Mouse (Mus musculus) ES-Bruce4 (cell line): ENCODE data around the gene Elf2. TPM values are rescaled to one million over a fixed set of nuclear protein-coding genes. Genes with fewer than 3 reads are reported as not detected.

ENCODE experiments used
- H3K27ac ChIP-seq: 2 replicates; pipeline ENCODE4 v1.5.1; 2012; ENCODE audit warnings: low read length, inconsistent platforms; ENCODE audit not compliant: insufficient read depth
- H3K27me3 ChIP-seq: 2 replicates; pipeline ENCODE4 v1.6.1; 2012; ENCODE audit warnings: mild to moderate bottlenecking, low read length, inconsistent platforms; ENCODE audit not compliant: control insufficient read depth, poor library complexity, insufficient read depth, severe bottlenecking
- H3K36me3 ChIP-seq: 2 replicates; pipeline ENCODE4 v1.6.1; 2012; ENCODE audit warnings: inconsistent platforms, mild to moderate bottlenecking, low read length, moderate library complexity; ENCODE audit not compliant: control insufficient read depth, poor library complexity, insufficient read depth, severe bottlenecking
- H3K4me1 ChIP-seq: one replicate; pipeline ENCODE4 v1.8.1; 2011; ENCODE audit warnings: low read length; ENCODE audit not compliant: control insufficient read depth, insufficient read depth
- H3K4me3 ChIP-seq: 2 replicates; pipeline ENCODE4 v1.5.1; 2011; ENCODE audit warnings: low read depth, mild to moderate bottlenecking, low read length
- H3K9ac ChIP-seq: 2 replicates; pipeline ENCODE4 v1.6.1; 2012; ENCODE audit warnings: low read depth, mild to moderate bottlenecking, inconsistent platforms; ENCODE audit not compliant: poor library complexity, severe bottlenecking
- H3K9me3 ChIP-seq: replicated peaks from 2 replicates; pipeline ENCODE4 v1.6.1; 2012; ENCODE audit warnings: mild to moderate bottlenecking, low read length, inconsistent platforms; ENCODE audit not compliant: control insufficient read depth, poor library complexity, insufficient read depth, severe bottlenecking
- CTCF ChIP-seq: IDR thresholded peaks from one replicate; pipeline ENCODE4 v1.8.1; 2011; ENCODE audit warnings: low read depth, low read length
- EP300 ChIP-seq: IDR thresholded peaks from 2 replicates; pipeline ENCODE4 v1.6.1; 2011; ENCODE audit warnings: low read depth, low read length; ENCODE audit not compliant: insufficient read depth
- POLR2A ChIP-seq: IDR thresholded peaks from one replicate; pipeline ENCODE4 v1.8.1; 2011; ENCODE audit warnings: low read length; ENCODE audit not compliant: insufficient read depth
- polyA plus RNA-seq: library from polyadenylated mRNA; stranded (reverse); fragments of >200 nt; gene quantifications from 2 replicates; pipeline ENCODE4 v1.2.4, GENCODE M21; 2011; ENCODE audit warnings: low read depth; ENCODE audit not compliant: missing spikeins, insufficient read depth, insufficient read length

Gene Elf2
- polyA plus RNA-seq, 1 experiment = 57.7 TPM

GRCm38 (mm10) chr3:51294251-51294650, 46.2 kb downstream of the Elf2 start:
- H3K27ac ChIP-seq = no peak overlapping the region
- no peaks in the 10 kb centered on the region for H3K9me3 ChIP-seq
- TF ChIP-seq CTCF (no peak), POLR2A (no peak), EP300 (no peak)
- H3K4me3 ChIP-seq = no peak overlapping the region
- H3K27me3 ChIP-seq = no peaks in the 10 kb centered on the region
- no peaks in the 10 kb centered on the region for H3K36me3 ChIP-seq
- no peak overlapping the region for H3K9ac ChIP-seq
- no peaks in the 10 kb centered on the region for H3K4me1 ChIP-seq

DNA sequence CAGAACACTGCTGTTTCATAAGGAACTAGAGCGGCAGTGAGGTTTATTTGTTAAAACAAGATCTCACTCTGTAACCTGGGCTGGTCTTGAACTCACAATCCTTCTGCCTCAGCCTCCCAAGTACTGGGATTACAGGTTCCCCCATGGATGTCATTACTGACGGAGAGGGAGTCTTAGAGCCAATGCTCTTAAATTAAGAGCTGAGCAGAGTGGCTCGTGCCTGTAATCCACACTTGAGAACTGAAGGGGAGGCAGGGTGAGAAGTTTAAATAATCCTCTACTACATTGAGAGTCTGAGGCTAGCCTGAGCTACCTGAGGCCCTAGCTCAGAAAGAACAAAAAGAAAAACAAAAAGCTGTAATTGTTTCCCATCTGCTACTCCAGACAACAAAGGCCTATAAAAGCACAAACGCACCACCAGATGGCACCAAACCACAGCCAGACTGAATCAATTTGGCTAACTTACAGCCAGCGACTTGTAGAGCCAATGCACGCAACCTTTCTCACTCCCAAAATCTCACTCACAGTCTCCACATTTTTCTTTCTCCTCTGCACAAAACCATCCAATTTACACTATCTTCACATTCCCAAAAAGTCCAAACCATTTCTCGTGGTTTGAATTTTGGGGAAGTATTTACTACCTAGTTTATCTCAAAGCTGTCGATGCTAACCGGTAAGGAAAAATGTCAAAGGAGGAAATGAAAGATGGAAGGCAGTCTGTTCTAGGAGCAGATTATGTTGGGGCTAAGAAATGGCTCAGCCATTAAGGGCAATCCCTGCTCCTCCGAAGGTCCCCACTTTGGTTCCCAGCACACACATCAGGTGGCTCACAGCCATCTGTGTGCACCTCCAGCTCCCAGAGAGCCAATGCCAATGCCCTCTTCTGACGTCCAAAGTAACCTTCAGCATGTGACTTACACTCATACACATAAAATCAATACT, 51.3 kb downstream of the Elf2 start:
- H3K9me3 ChIP-seq = no peaks in the 10 kb centered on the region
- TF ChIP-seq CTCF (peak; percentile 55), EP300 (no peak)
- no peaks in the 10 kb centered on the region for H3K4me1 ChIP-seq
- no peaks in the 10 kb centered on the region for H3K36me3 ChIP-seq
- H3K9ac ChIP-seq = no peak overlapping the region
- H3K4me3 ChIP-seq = no peak overlapping the region
- H3K27ac ChIP-seq = no peak overlapping the region
- H3K27me3 ChIP-seq = no peaks in the 10 kb centered on the region

- Histone ChIP-seq H3K4me1 (no peaks in the 10 kb centered on the region), H3K36me3 (no peaks in the 10 kb centered on the region), H3K27ac (no peak overlapping the region), H3K9me3 (no peaks in the 10 kb centered on the region), H3K27me3 (no peaks in the 10 kb centered on the region), H3K4me3 (no peak overlapping the region), H3K9ac (no peak overlapping the region)
- TF ChIP-seq POLR2A = no peak
- TF ChIP-seq EP300 = no peak
- no peak for TF ChIP-seq CTCF
Observed at GRCm38 (mm10) chr3:51284375-51284774, 56.1 kb downstream of the Elf2 start.

DNA sequence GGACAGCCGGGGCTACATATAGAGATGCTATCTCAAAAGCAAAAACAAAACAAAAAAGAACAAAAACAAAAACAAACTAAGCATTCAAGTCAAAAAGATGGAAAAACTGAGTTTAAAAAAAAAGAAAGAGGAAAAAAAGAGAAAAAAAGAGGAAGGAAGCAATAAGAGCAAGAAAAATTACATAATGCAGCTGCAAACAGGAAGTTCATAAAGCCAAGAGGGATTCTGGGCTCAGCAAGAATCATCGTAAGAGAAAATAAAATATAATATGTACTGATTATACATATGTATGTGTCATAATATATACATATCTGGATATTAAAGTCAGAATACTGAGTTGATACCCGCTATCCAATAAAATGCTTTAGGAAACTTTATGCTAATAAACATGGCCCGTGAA, 58.7 kb downstream of the Elf2 start:
- Histone ChIP-seq H3K27ac (no peak overlapping the region), H3K27me3 (no peaks in the 10 kb centered on the region), H3K4me1 (no peaks in the 10 kb centered on the region), H3K9me3 (no peaks in the 10 kb centered on the region), H3K36me3 (no peaks in the 10 kb centered on the region), H3K9ac (no peak overlapping the region), H3K4me3 (no peak overlapping the region)
- TF ChIP-seq CTCF (no peak), POLR2A (no peak), EP300 (no peak)

GRCm38 (mm10) chr3:51278433-51278832, 62.0 kb downstream of the Elf2 start:
- Histone ChIP-seq H3K36me3 (no peaks in the 10 kb centered on the region), H3K27ac (no peak overlapping the region), H3K9ac (no peak overlapping the region), H3K27me3 (no peaks in the 10 kb centered on the region), H3K9me3 (no peaks in the 10 kb centered on the region), H3K4me3 (no peak overlapping the region), H3K4me1 (no peaks in the 10 kb centered on the region)
- TF ChIP-seq CTCF = no peak
- no peak for TF ChIP-seq POLR2A
- no peak for TF ChIP-seq EP300

DNA sequence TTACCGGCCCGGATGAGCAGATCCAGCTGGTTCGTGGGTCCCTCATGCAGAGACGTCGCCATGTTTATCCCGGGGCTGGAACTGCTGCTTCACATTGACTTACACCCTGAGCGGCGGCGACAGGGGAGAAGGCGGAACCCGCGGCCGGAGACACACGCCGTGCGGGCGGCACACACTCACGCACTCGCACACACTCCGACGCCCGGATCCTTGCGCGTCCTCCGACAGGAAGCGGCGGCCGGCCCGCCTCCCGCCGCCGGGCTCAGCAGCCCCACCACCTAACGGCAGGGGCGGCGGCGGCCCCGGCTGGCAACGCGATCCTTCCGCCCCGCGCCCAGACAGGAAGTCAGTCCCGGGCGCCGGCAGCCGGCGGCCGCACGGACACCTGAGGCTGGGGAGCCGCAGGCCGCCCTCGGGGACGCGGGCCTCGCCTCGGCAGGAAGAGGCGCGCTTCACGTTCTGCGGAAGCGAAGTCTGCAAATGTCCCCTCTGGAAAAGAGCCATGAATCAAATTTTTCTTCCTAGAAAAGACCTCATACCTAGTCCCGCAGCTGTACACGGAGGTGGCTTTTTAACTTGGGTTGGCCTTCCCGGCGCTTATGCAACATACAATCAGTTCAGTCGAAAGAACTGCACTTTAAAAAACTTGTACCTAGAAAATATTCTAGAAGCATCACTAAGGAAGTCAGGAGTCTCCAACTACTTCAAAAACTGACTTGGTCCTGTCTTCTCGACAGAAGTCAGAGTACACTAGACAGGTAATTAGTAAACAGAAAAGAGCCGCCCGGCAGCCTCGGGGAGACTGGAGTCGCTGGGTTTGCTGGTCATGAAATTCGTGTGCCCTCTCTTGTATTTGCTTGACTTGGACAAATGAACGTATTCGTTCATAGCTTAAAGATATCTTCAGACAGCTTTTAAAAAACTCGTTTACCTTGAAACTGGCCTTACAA, 63.0 kb downstream of the Elf2 start:
- Histone ChIP-seq H3K9me3 (no peaks in the 10 kb centered on the region), H3K9ac (peak overlapping the region; percentile 99), H3K27me3 (no peaks in the 10 kb centered on the region), H3K4me1 (no peaks in the 10 kb centered on the region), H3K4me3 (peak overlapping the region; percentile 94), H3K36me3 (no peaks in the 10 kb centered on the region), H3K27ac (peak overlapping the region; percentile 91)
- TF ChIP-seq EP300 (no peak), CTCF (no peak), POLR2A (no peak)
